Mouse (Mus musculus) MEL (cell line): ENCODE results near the gene Sptbn4.
A peak's percentile ranks its signal among the peaks of the same experiment; 100 is the strongest.

Source experiments
- BHLHE40 ChIP-seq: IDR thresholded peaks from 2 replicates; pipeline ENCODE4 v1.6.1; 2012; ENCODE audit warnings: low read depth, mild to moderate bottlenecking, inconsistent platforms, low read length, improper control_type of control experiment, borderline replicate concordance
- CHD2 ChIP-seq: IDR thresholded peaks from 2 replicates; pipeline ENCODE4 v1.6.1; 2011; ENCODE audit warnings: low read length, improper control_type of control experiment
- CTCF ChIP-seq, 3 experiments: IDR thresholded peaks in 2 of 3; conservative IDR thresholded peaks in 1 of 3; 2 replicates each; pipeline ENCODE4 v1.5.1; 2011 to 2012; ENCODE audit warnings: low read length in 3 of 3, low read depth in 2 of 3, mild to moderate bottlenecking in 2 of 3, improper control_type of control experiment in 1 of 3, inconsistent platforms in 1 of 3, mixed read lengths in 1 of 3, moderate library complexity in 1 of 3; ENCODE audit not compliant: control insufficient read depth in 1 of 3, insufficient read depth in 1 of 3, poor library complexity in 1 of 3, severe bottlenecking in 1 of 3
- E2F4 ChIP-seq: IDR thresholded peaks from 2 replicates; pipeline ENCODE4 v1.6.1; 2011; ENCODE audit warnings: low read depth, low read length, improper control_type of control experiment, borderline replicate concordance
- EP300 ChIP-seq, 2 experiments: IDR thresholded peaks; 2 replicates each; pipeline ENCODE4 v1.6.1; 2011; ENCODE audit warnings: improper control_type of control experiment in 2 of 2, low read length in 2 of 2, low read depth in 1 of 2, mild to moderate bottlenecking in 1 of 2
- GATA1 ChIP-seq: IDR thresholded peaks from 2 replicates; pipeline ENCODE4 v1.6.1; 2011; ENCODE audit warnings: low read depth, low read length, improper control_type of control experiment
- HCFC1 ChIP-seq: IDR thresholded peaks from 2 replicates; pipeline ENCODE4 v1.6.1; 2012; ENCODE audit warnings: low read depth, mild to moderate bottlenecking, inconsistent platforms, low read length, improper control_type of control experiment, moderate library complexity
- MAFK ChIP-seq: IDR thresholded peaks from 2 replicates; pipeline ENCODE4 v1.6.1; 2011; ENCODE audit warnings: low read depth, mild to moderate bottlenecking, low read length, improper control_type of control experiment, borderline replicate concordance
- TAL1 ChIP-seq: IDR thresholded peaks from 2 replicates; pipeline ENCODE4 v1.6.1; 2012; ENCODE audit warnings: mild to moderate bottlenecking, inconsistent platforms, low read length, moderate library complexity, mixed read lengths
- TBP ChIP-seq: IDR thresholded peaks from 2 replicates; pipeline ENCODE4 v1.8.0; 2011; ENCODE audit warnings: low read depth, low read length, improper control_type of control experiment
- USF1 ChIP-seq: IDR thresholded peaks from 2 replicates; pipeline ENCODE4 v1.6.1; 2014; ENCODE audit warnings: low read depth, mild to moderate bottlenecking, inconsistent platforms, low read length, improper control_type of control experiment, moderate library complexity
- USF2 ChIP-seq, 2 experiments: IDR thresholded peaks; 2 replicates each; pipeline ENCODE4 v1.6.1; 2011 to 2012; ENCODE audit warnings: improper control_type of control experiment in 2 of 2, low read length in 2 of 2, borderline replicate concordance in 1 of 2, inconsistent platforms in 1 of 2, low read depth in 1 of 2, mild to moderate bottlenecking in 1 of 2; ENCODE audit not compliant: insufficient read depth in 1 of 2

GRCm38 (mm10) chr7:27367976-27368375 lies 79.5 kb downstream of the Sptbn4 start:
- TF ChIP-seq HCFC1 (no peak), MAFK (no peak), BHLHE40 (0 out of 2 replicates have a peak, but pooled peaks have one; percentile 19), CTCF (IDR thresholded peaks at IDR 0.05 in 2 of 3, conservative IDR thresholded peaks at IDR 0.05 in 1 of 3; ENCODE audit: control insufficient read depth in 1 of 3, insufficient read depth in 1 of 3, low read depth in 2 of 3, low read length in 3 of 3, poor library complexity in 1 of 3, severe bottlenecking in 1 of 3) (no peak), EP300 (IDR thresholded peaks at IDR 0.05; ENCODE audit: low read depth in 1 of 2, low read length in 2 of 2) (peak; percentile 28 to 37; a peak in 2 of 4 replicates), E2F4 (no peak), USF2 (IDR thresholded peaks at IDR 0.05; ENCODE audit: borderline replicate concordance in 1 of 2, insufficient read depth in 1 of 2, low read depth in 1 of 2, low read length in 2 of 2) (no peak), USF1 (peak; percentile 54), TAL1 (peak; percentile 38; the same call in 1 of the 2 replicates), GATA1 (peak; percentile 53), TBP (no peak), CHD2 (no peak)
